Mouse (Mus musculus) urinary bladder, postnatal 25 days (tissue): ENCODE results near the gene Phb.

ENCODE experiments used
- DNase-seq: peaks from one replicate; pipeline ENCODE4 v3.0.0; 2022; ENCODE audit warnings: low spot score

Phb gene

GRCm38 (mm10) chr11:95712563-95713224, 45.9 kb downstream of the Phb start, which contains the start of gene Zfp652:
Zfp652 (plus strand) TSS chr11:95712673.
- peak; percentile 82 for DNase-seq

- DNase-seq: peak; percentile 33
Measured at GRCm38 (mm10) chr11:95713225-95713810, 46.6 kb downstream of the Phb start.

GRCm38 (mm10) chr11:95713811-95714241, 47.1 kb downstream of the Phb start:
- peak; percentile 8 for DNase-seq

- no peak for DNase-seq
Measured at GRCm38 (mm10) chr11:95714411-95714810, 47.7 kb downstream of the Phb start.

GRCm38 (mm10) chr11:95716136-95716535, 49.4 kb downstream of the Phb start:
- DNase-seq: no peak

GRCm38 (mm10) chr11:95719356-95719755, 52.6 kb downstream of the Phb start:
- no peak for DNase-seq

GRCm38 (mm10) chr11:95723287-95723686, 56.5 kb downstream of the Phb start, which contains the start of gene B130006D01Rik:
B130006D01Rik (plus strand) TSS chr11:95723587.
- no peak for DNase-seq

GRCm38 (mm10) chr11:95724466-95724865, 57.7 kb downstream of the Phb start:
- no peak for DNase-seq

GRCm38 (mm10) chr11:95726156-95726555, 59.4 kb downstream of the Phb start:
- no peak for DNase-seq

- DNase-seq: no peak
Measured at GRCm38 (mm10) chr11:95727947-95728346, 61.2 kb downstream of the Phb start.

GRCm38 (mm10) chr11:95728916-95729907, 62.5 kb downstream of the Phb start:
- no peak for DNase-seq
